Mouse (Mus musculus) neural tube, embryonic 15.5 days (tissue): Measurements from ENCODE around the gene Rpl7l1. TPM values are rescaled to one million over a fixed set of nuclear protein-coding genes. Genes with fewer than 3 reads are reported as not detected.

ENCODE experiments used
- ATAC-seq: fragments of 200-750 bp; cut with Nextera tagmentation; 2 replicates; pipeline ENCODE4 v1.8.0; 2017; ENCODE audit warnings: mild to moderate bottlenecking, moderate TSS enrichment, moderate library complexity; ENCODE audit not compliant: low FRiP score
- H3K27ac ChIP-seq: fragments of 300-500 bp; sonication (generic); replicated peaks from 2 replicates; pipeline ENCODE4 v1.5.1; 2015; ENCODE audit warnings: mild to moderate bottlenecking, inconsistent platforms
- H3K27me3 ChIP-seq: fragments of 300-500 bp; sonication (generic); replicated peaks from 2 replicates; pipeline ENCODE4 v1.6.1; 2015; ENCODE audit warnings: inconsistent platforms
- H3K36me3 ChIP-seq: fragments of 300-500 bp; sonication (generic); 2 replicates; pipeline ENCODE4 v1.6.1; 2015; ENCODE audit warnings: inconsistent platforms
- H3K4me1 ChIP-seq: fragments of 300-500 bp; sonication (generic); 2 replicates; pipeline ENCODE4 v1.6.1; 2015; ENCODE audit warnings: inconsistent platforms
- H3K4me2 ChIP-seq: fragments of 300-500 bp; sonication (generic); 2 replicates; pipeline ENCODE4 v1.6.1; 2015; ENCODE audit warnings: inconsistent platforms, mild to moderate bottlenecking, moderate library complexity
- H3K4me3 ChIP-seq: fragments of 300-500 bp; sonication (generic); replicated peaks from 2 replicates; pipeline ENCODE4 v1.5.1; 2015; ENCODE audit warnings: mild to moderate bottlenecking, inconsistent platforms
- H3K9ac ChIP-seq: fragments of 300-500 bp; sonication (generic); replicated peaks from 2 replicates; pipeline ENCODE4 v1.6.1; 2015; ENCODE audit warnings: mild to moderate bottlenecking, inconsistent platforms
- H3K9me3 ChIP-seq: fragments of 300-500 bp; sonication (generic); replicated peaks from 2 replicates; pipeline ENCODE4 v1.6.1; 2016; ENCODE audit warnings: inconsistent platforms
- WGBS: fragments of 180-500 bp; shearing (Covaris S2); methylation state at CpG from one replicate; pipeline ENCODE4 v1.1.7; 2015; ENCODE audit warnings: mixed read lengths; 5-methylcytosine and 5-hydroxymethylcytosine counted together
- polyA plus RNA-seq: library from polyadenylated mRNA; unstranded; fragments of >200 nt; fragmentation: Nextera tagmentation; extraction: Ambion mirVana; gene quantifications from 2 replicates; pipeline ENCODE4 v1.2.1, GENCODE M21; 2015

The Rpl7l1 gene
- polyA plus RNA-seq, 1 experiment from 2014 or later = 77.2 TPM

DNA sequence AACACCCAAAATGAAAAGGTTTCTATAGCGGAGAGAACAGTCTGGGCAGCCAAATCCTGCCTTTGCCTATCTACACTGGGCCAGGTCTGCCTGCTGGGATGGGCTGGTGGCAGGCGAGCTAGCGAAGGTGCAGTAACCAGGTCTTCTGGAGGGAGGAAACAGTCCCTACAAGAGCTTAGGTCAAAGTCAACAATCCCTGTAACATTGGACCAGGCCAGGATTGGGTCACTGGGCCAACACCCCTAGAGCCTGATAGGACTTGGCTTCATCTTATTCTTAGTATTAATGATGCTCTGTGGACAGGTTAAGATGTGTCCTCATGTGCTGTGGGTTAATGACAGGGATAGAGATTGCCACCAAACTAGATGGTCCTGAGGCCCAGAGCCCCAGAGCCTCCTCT lies 48.4 kb downstream of the Rpl7l1 start:
- no peak overlapping the region for H3K9ac ChIP-seq
- H3K9me3 ChIP-seq = no peaks in the 10 kb centered on the region
- no peak overlapping the region for H3K4me3 ChIP-seq
- H3K27me3 ChIP-seq = peaks cover 1% of the 10 kb centered on the region
- 93% methylated on average over 3 of the region's 3 CpGs for WGBS
- H3K4me1 ChIP-seq = no peaks in the 10 kb centered on the region
- H3K4me2 ChIP-seq = no peak overlapping the region
- H3K27ac ChIP-seq = no peak overlapping the region
- H3K36me3 ChIP-seq = peaks cover 31% of the 10 kb centered on the region
- no peak for ATAC-seq

DNA sequence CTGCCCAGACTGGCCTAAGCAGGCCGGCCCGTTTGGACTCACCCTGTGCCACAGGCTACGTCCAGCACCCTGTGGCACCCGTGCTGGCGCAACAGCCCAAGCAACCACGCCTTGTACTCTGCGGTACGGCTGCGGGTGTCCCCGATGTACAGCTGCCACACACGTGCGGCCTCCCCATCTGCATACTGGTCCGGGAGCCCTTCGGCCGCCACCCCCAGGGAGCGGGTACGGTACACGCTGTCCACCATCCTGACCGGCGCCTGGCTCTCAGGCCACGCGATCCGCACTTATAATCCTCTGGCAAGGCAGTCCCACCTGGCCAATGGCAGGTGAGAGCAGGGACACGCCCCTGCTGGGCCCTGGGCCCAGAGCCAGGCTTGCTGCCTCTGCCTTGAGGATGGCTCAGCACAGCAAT lies 53.6 kb downstream of the Rpl7l1 start, which contains the start of gene Gnmt:
Gnmt (minus strand) TSS at position 265 of the 415 bp plus-strand sequence.
- WGBS = 18% methylated on average over 24 of the region's 24 CpGs
- H3K4me2 ChIP-seq = peak within 1 kb of the TSS; percentile 13; the same call in 1 of the 2 replicates
- no peaks in the 10 kb centered on the region for H3K9me3 ChIP-seq
- peaks cover 7% of the 10 kb centered on the region for H3K27me3 ChIP-seq
- ATAC-seq = no peak
- H3K27ac ChIP-seq = no peak within 1 kb of the TSS
- H3K9ac ChIP-seq = no peak within 1 kb of the TSS
- no peak within 1 kb of the TSS for H3K4me3 ChIP-seq
- H3K36me3 ChIP-seq = 0 out of 2 replicates have a peak, but pooled peaks cover 7% of the 10 kb centered on the region
- H3K4me1 ChIP-seq = no peaks in the 10 kb centered on the region

DNA sequence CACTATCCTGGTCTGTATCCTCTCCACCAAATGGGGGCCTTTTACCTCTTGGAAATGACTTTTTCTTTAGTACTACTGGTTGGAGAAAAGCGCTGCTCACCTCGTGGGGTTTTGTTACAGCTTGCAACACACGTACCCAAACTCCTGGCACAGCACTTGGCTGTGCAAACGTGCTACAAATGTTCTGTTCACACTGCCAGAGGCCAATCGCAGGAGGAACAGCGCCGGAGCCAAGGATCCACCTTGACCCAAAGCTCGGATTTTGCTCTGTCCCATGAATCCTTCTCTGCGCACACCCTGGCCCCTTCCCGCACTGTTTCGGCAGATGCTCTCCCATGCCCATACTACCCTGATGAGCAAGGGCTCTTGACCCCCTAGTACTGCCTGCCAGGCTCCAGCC lies 54.0 kb downstream of the Rpl7l1 start:
- peaks cover 7% of the 10 kb centered on the region for H3K27me3 ChIP-seq
- no peaks in the 10 kb centered on the region for H3K9me3 ChIP-seq
- H3K36me3 ChIP-seq = 0 out of 2 replicates have a peak, but pooled peaks cover 11% of the 10 kb centered on the region
- H3K4me3 ChIP-seq = no peak overlapping the region
- no peaks in the 10 kb centered on the region for H3K4me1 ChIP-seq
- no peak overlapping the region for H3K27ac ChIP-seq
- 47% methylated on average over 11 of the region's 11 CpGs for WGBS
- no peak for ATAC-seq
- no peak overlapping the region for H3K9ac ChIP-seq
- H3K4me2 ChIP-seq = peak overlapping the region; percentile 13; the same call in 1 of the 2 replicates

DNA sequence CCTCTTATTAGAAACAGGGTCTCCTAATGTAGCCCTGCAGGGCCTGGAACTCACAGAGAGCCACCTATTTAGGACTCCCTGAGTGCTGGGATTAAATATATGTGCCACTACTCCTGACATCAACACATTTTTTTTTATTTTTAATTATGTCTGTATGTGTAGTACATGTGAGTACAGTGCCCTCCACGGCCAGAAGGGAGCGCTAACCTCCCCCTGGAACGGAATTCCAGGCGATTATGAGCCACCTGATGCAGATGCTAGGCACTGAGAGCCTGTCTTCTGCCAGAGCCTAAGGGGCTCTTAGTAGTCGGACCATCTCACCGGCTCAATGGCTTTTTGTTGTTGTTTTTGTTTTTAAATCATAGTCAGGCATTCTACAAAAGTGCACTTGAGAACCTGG lies 54.5 kb downstream of the Rpl7l1 start:
- H3K9me3 ChIP-seq = no peaks in the 10 kb centered on the region
- no peak overlapping the region for H3K4me2 ChIP-seq
- H3K36me3 ChIP-seq = 0 out of 2 replicates have a peak, but pooled peaks cover 12% of the 10 kb centered on the region
- peaks cover 7% of the 10 kb centered on the region for H3K27me3 ChIP-seq
- no peaks in the 10 kb centered on the region for H3K4me1 ChIP-seq
- no peak overlapping the region for H3K9ac ChIP-seq
- H3K4me3 ChIP-seq = no peak overlapping the region
- H3K27ac ChIP-seq = no peak overlapping the region
- 43% methylated on average over 6 of the region's 6 CpGs for WGBS
- ATAC-seq = no peak

DNA sequence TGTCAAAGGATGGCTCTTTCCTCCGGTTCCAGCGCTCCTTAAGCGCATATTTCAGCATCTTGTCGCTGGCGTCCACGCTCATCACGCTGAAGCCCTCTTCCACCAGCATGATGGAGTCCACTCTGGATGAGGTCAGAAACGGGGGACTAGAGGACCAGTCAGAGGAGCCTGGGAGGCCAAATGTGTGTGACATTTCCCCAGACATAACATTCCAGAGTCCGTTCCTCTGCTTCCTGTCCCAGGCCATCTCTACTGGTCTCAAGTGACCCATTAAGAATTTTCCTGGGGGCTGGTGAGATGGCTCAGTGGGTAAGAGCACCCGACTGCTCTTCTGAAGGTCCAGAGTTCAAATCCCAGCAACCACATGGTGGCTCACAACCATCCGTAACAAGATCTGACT lies 55.2 kb downstream of the Rpl7l1 start:
- H3K4me1 ChIP-seq = no peaks in the 10 kb centered on the region
- H3K4me2 ChIP-seq = no peak overlapping the region
- no peak overlapping the region for H3K4me3 ChIP-seq
- H3K9me3 ChIP-seq = no peaks in the 10 kb centered on the region
- WGBS = 88% methylated on average over 11 of the region's 11 CpGs
- peaks cover 13% of the 10 kb centered on the region; the same call in 1 of the 2 replicates for H3K36me3 ChIP-seq
- H3K9ac ChIP-seq = no peak overlapping the region
- H3K27me3 ChIP-seq = peaks cover 7% of the 10 kb centered on the region
- no peak overlapping the region for H3K27ac ChIP-seq
- ATAC-seq = no peak

DNA sequence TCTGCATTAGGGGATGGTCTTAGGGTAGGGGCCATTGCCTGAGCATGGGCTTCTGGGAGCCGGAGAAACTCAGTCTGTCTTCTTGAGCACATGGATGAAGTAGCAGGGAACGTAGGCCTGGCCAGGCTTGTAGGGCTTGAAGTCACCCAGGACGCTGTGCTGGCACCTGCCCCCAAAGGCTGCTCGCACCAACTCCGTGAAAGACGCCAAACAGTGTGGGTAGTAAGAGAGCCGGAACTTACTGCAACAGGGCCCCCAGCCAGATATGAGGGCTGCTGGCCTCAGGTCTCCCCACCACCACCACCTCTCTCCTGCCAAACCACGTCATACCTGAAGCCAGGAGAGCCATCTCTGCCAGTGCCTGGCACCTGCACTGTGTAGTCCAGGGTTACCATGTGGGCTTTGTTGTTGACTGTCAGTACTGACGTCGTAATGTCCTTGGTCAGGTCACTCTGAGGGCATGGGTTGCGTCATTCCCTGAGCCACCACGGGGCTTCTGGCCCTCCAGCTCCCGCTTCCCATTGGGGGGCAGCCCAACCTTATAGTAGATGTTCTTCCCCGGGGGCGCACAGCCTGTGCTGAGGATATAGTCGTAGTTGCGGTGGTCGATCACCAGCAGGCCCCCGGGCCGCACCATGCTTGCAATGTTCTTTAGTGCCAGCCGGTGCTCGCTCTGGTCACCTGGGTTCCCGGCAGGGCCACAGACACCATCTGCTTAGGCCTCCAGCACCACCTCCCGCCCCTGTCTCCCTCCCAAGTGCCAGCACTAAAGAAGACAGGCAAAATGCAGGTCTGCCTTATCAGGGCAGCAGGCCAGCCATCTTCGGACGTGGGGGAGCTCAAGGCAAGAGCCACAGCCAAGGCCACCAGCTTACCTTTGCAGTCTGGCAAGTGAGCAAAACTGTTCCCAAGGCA lies 56.5 kb downstream of the Rpl7l1 start:
- Histone ChIP-seq H3K4me3 (no peak overlapping the region), H3K4me1 (no peaks in the 10 kb centered on the region), H3K36me3 (peaks cover 23% of the 10 kb centered on the region; the same call in 1 of the 2 replicates), H3K27me3 (peaks cover 7% of the 10 kb centered on the region), H3K4me2 (no peak overlapping the region), H3K9ac (no peak overlapping the region), H3K27ac (no peak overlapping the region), H3K9me3 (no peaks in the 10 kb centered on the region)
- WGBS = 92% methylated on average over 26 of the region's 26 CpGs
- no peak for ATAC-seq

DNA sequence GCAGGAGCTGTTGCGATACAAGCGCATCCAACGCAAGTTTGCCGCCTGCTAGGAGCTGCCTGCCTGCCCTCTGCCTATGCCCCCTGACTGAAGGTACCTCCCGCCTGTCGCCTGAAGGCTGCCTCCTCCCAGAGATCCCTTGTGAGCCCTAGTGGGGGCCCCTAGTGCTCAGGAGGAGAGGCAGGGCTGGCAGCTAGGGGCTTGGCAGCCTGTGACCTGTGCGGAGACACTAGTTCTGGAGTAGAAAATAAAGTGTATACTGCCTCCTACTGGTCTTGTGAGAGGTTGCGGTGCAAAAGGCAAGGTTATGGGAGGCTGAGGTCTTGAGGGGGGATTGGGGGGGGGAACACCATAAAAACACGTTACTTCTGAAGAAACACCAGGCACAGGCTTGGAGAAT lies 57.2 kb downstream of the Rpl7l1 start:
- H3K9ac ChIP-seq = no peak overlapping the region
- H3K4me3 ChIP-seq = no peak overlapping the region
- 41% methylated on average over 9 of the region's 9 CpGs for WGBS

DNA sequence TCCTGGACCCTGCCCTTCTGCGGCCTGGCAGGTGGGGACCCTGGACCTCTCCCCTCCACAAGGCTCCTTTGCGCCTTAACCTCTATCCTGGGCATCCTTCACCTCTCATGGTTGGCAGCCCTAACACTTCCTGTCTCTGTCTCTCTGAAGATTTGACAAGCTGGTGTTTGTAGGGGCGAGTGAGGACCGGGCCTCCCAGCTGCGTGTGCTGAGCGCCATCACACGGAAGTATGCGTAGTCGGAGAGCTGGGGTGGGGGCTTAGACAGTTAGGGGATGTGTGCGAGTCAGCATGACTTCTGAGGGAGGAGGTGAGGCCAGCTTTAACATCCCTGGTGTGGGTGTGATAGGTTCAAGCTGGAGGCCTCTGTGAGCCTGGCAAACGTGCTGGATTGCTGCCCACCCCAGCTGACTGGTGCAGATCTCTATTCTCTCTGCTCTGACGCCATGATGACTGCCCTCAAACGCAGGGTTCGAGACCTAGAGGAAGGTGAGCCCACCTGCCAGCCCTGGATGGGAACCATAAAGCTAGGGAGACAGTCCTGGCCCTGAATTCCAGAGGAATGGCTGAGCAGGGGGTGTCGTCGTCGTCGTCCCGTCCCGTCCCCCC lies 57.9 kb downstream of the Rpl7l1 start:
- no peak overlapping the region for H3K4me2 ChIP-seq
- H3K4me1 ChIP-seq = no peaks in the 10 kb centered on the region
- no peak for ATAC-seq
- H3K4me3 ChIP-seq = no peak overlapping the region
- peaks cover 31% of the 10 kb centered on the region for H3K36me3 ChIP-seq
- H3K9ac ChIP-seq = no peak overlapping the region
- 89% methylated on average over 14 of the region's 20 CpGs for WGBS
- H3K27me3 ChIP-seq = peaks cover 7% of the 10 kb centered on the region
- H3K9me3 ChIP-seq = no peaks in the 10 kb centered on the region
- H3K27ac ChIP-seq = no peak overlapping the region

More for the DNA sequence above, 57.2 kb downstream of the Rpl7l1 start:
- Histone ChIP-seq H3K36me3 (peaks cover 30% of the 10 kb centered on the region), H3K27ac (no peak overlapping the region), H3K9me3 (no peaks in the 10 kb centered on the region), H3K27me3 (peaks cover 7% of the 10 kb centered on the region), H3K4me1 (no peaks in the 10 kb centered on the region), H3K4me2 (no peak overlapping the region)
- no peak; the same call in 1 of the 2 replicates for ATAC-seq

Other genes with a start within 250 kb of the Rpl7l1 start
- 17.3 and 22.6 TPM in 2 replicates for gene Cul9, start 236.3 kb downstream of the Rpl7l1 start, polyA plus RNA-seq
- 2.5 and 6.4 TPM in 2 replicates for gene Srf, start 226.5 kb downstream of the Rpl7l1 start, polyA plus RNA-seq
- 29.3 and 41.7 TPM in 2 replicates for gene Ptk7, start 153.2 kb downstream of the Rpl7l1 start, polyA plus RNA-seq
- 31.8 and 32.3 TPM in 2 replicates for gene Klc4, start 136.7 kb downstream of the Rpl7l1 start, polyA plus RNA-seq
- 64.9 and 80.5 TPM in 2 replicates for gene Mrpl2, start 136.4 kb downstream of the Rpl7l1 start, polyA plus RNA-seq
- 37.1 and 40.1 TPM in 2 replicates for gene Cul7, start 132.3 kb downstream of the Rpl7l1 start, polyA plus RNA-seq
- 53.5 and 59.1 TPM in 2 replicates for gene Rrp36, start 108.3 kb downstream of the Rpl7l1 start, polyA plus RNA-seq
- 275 and 308 TPM in 2 replicates for gene Mea1, start 103.9 kb downstream of the Rpl7l1 start, polyA plus RNA-seq
- gene Klhdc3, start 101.8 kb downstream of the Rpl7l1 start, polyA plus RNA-seq = 166 TPM in 2 replicates
- 89.1 and 93.2 TPM in 2 replicates for gene Ppp2r5d, start 77.6 kb downstream of the Rpl7l1 start, polyA plus RNA-seq
- 27.8 and 28.3 TPM in 2 replicates for gene Pex6, start 71.2 kb downstream of the Rpl7l1 start, polyA plus RNA-seq
- 1.7 and 1.9 TPM in 2 replicates for gene Gnmt, start 53.5 kb downstream of the Rpl7l1 start, polyA plus RNA-seq
- 72.2 and 76.1 TPM in 2 replicates for gene Cnpy3, start 30.5 kb downstream of the Rpl7l1 start, polyA plus RNA-seq
- 0.19 and 43.5 TPM in 2 replicates for gene Ptcra, start 19.0 kb downstream of the Rpl7l1 start, polyA plus RNA-seq
- 53.8 and 56.8 TPM in 2 replicates for gene 2310039H08Rik, start 10.0 kb downstream of the Rpl7l1 start, polyA plus RNA-seq
- 6.6 and 8.3 TPM in 2 replicates for gene Bicral, start 75.8 kb upstream of the Rpl7l1 start, polyA plus RNA-seq
- gene Tbcc, start 108.0 kb upstream of the Rpl7l1 start, polyA plus RNA-seq = 55.9 and 62.5 TPM in 2 replicates
- gene Prph2, start 127.8 kb upstream of the Rpl7l1 start, polyA plus RNA-seq = not detected in 2 replicates
- 15.6 TPM in 2 replicates for gene Ubr2, start 227.9 kb upstream of the Rpl7l1 start, polyA plus RNA-seq